Mouse (Mus musculus): ENCODE measurements around the gene Hus1b.

Gene Hus1b

GRCm38 (mm10) chr13:30952044-30952443, 4.5 kb upstream of the Hus1b start:
- no peak for DNase-seq (ENCODE audit: low read depth in 1 of 2, low spot score in 2 of 2)

GRCm38 (mm10) chr13:30949181-30949580, 1.6 kb upstream of the Hus1b start:
- peak in 1 of 2 experiments; percentile 16 for DNase-seq (ENCODE audit: low read depth in 1 of 2, low spot score in 2 of 2)

- DNase-seq (ENCODE audit: low read depth in 1 of 2, low spot score in 2 of 2) = no peak
Observed at GRCm38 (mm10) chr13:30947129-30947528, 430 bp downstream of the Hus1b start.

- DNase-seq (ENCODE audit: low read depth in 1 of 2, low spot score in 2 of 2) = no peak
Observed at GRCm38 (mm10) chr13:30945788-30946187, 1.8 kb downstream of the Hus1b start.

GRCm38 (mm10) chr13:30932972-30933371, 14.6 kb downstream of the Hus1b start:
- DNase-seq (ENCODE audit: low read depth in 1 of 2, low spot score in 2 of 2) = no peak

- no peak for DNase-seq (ENCODE audit: low read depth in 1 of 2, low spot score in 2 of 2)
Observed at GRCm38 (mm10) chr13:30931613-30932012, 15.9 kb downstream of the Hus1b start.

GRCm38 (mm10) chr13:30929119-30929518, 18.4 kb downstream of the Hus1b start:
- no peak for DNase-seq (ENCODE audit: low read depth in 1 of 2, low spot score in 2 of 2)

- no peak for DNase-seq (ENCODE audit: low read depth in 1 of 2, low spot score in 2 of 2)
Observed at GRCm38 (mm10) chr13:30924269-30924668, 23.3 kb downstream of the Hus1b start.

GRCm38 (mm10) chr13:30921914-30922313, 25.6 kb downstream of the Hus1b start:
- no peak for DNase-seq (ENCODE audit: low read depth in 1 of 2, low spot score in 2 of 2)

- no peak for DNase-seq (ENCODE audit: low read depth in 1 of 2, low spot score in 2 of 2)
Observed at GRCm38 (mm10) chr13:30913757-30914156, 33.8 kb downstream of the Hus1b start.

GRCm38 (mm10) chr13:30913028-30913427, 34.5 kb downstream of the Hus1b start:
- no peak for DNase-seq (ENCODE audit: low read depth in 1 of 2, low spot score in 2 of 2)

GRCm38 (mm10) chr13:30911931-30912625, 35.5 kb downstream of the Hus1b start:
- no peak for DNase-seq (ENCODE audit: low read depth in 1 of 2, low spot score in 2 of 2)

- DNase-seq (ENCODE audit: low read depth in 1 of 2, low spot score in 2 of 2) = no peak
Observed at GRCm38 (mm10) chr13:30910889-30911288, 36.7 kb downstream of the Hus1b start.

- no peak for DNase-seq (ENCODE audit: low read depth in 1 of 2, low spot score in 2 of 2)
Observed at GRCm38 (mm10) chr13:30902286-30902685, 45.3 kb downstream of the Hus1b start.

GRCm38 (mm10) chr13:30901387-30902041, 46.0 kb downstream of the Hus1b start:
- no peak for DNase-seq (ENCODE audit: low read depth in 1 of 2, low spot score in 2 of 2)

All from monocyte, adult 2 months (primary cell).